Mouse (Mus musculus): ENCODE results near the gene Nlgn3.

DNA sequence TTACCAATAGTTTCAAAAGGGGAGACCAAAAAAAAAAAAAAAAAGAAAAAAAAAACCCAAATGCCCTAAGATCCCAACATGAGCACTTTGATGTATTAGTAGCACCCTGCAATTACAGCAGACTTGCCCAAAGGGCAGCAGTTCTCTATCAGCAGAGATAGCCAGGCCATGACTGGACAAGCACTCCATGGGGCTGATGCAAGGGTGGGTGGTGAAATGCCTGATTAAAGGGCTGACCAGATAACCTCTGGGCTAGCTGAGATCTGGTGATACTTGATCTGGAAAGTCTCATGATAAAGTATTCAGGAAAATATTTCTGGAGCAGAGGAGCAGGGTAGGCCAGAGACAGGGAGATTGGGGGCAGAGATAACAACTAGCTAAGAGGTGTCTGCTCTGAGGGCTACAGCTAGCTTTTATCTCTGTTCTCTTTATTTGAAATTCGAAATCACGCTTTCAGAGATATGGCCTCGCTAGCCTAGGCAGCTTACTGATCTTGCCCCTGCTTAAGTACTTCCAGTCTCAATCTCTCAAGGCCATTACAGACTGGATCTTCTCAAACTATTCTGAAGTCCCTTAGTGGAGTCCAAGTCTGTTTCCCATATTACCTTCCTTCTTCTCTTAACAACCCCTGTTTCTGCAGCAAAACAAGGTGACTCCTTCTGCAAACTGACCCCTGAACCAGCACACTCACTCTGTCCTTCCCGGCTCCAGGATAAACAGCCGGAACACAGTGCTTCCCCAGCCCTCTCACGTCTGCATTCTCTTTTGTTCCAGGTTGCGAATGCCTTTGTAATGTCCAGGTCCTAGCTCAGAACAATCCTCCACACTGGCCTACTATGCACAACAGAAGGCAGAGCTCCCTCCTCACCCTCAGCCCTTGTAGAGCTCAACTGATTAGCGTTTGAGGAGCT lies 27.3 kb downstream of the Nlgn3 start:
- TF ChIP-seq CTCF (IDR thresholded peaks at IDR 0.05; ENCODE audit: borderline replicate concordance, insufficient read depth, low read depth, low read length) (no peak), POLR2A (IDR thresholded peaks at IDR 0.05; ENCODE audit: borderline replicate concordance, insufficient read depth, low read length) (no peak)

All from cerebellum, adult 2 months (tissue).